Mouse (Mus musculus): ENCODE data around the gene Tox2.

The Tox2 gene

GRCm38 (mm10) chr2:163261362-163262054, 58.6 kb downstream of the Tox2 start:
- no peak for DNase-seq

DNA sequence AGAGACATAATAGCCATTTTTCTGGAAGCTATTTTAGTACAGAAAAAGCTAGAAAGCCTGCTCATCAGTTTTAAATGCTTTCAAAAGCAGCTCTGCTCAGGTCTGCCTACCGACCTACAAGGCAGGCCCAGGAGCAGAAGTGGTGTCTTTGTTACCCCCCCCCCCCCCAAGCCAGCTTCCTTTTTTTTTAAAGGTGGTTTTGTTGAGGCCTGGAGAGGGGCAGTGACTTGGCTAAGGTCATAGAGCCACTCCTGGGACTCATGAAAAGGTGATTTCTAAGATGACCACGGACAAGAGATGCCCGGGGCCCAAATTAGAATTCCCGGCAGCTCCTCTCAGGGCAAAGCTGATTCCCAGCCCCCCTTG, 59.1 kb downstream of the Tox2 start:
- DNase-seq = no peak

GRCm38 (mm10) chr2:163267097-163267496, 64.2 kb downstream of the Tox2 start:
- DNase-seq = no peak

GRCm38 (mm10) chr2:163271581-163272492, 68.9 kb downstream of the Tox2 start:
- DNase-seq = no peak

DNA sequence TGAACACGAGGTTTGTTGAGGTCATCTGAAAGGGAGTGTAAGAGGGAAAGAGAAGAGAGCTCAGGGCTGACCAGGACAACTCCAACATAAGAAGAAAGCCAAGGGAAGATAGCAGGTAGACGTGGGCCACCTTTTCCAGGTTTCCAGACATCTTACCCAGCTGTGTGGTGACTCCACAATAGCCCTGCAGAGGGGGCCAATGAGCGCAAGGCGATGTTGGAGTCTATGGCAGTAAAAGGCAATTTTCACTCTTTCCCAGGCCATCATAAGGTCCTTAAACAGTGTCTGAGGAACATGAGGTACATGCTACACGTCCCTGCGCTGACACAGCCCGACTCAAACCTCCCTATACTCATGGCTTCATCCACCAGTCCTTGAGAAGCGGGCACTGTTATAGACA, 70.9 kb downstream of the Tox2 start:
- DNase-seq = no peak

- no peak for DNase-seq
Observed at GRCm38 (mm10) chr2:163275986-163276385, 73.1 kb downstream of the Tox2 start.

DNA sequence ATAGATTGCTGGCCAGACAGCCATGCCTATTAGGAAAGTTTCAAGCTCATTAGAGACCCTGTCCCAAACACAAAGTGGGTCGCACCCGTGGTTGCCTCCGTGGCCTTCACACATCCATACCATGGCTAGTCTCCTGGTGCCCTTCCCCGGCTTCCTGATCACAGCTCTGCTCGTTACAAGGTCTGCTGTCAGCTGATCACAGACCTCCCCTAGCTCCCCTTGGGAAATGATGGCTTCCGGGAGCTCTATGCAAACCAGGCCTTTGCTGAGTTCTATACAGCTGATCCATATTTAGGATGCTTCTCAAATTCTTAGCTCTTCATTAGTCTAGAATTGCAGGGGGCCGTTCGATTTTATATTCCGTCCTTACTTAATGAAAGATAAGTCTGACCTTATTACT, 75.1 kb downstream of the Tox2 start:
- DNase-seq = no peak

DNA sequence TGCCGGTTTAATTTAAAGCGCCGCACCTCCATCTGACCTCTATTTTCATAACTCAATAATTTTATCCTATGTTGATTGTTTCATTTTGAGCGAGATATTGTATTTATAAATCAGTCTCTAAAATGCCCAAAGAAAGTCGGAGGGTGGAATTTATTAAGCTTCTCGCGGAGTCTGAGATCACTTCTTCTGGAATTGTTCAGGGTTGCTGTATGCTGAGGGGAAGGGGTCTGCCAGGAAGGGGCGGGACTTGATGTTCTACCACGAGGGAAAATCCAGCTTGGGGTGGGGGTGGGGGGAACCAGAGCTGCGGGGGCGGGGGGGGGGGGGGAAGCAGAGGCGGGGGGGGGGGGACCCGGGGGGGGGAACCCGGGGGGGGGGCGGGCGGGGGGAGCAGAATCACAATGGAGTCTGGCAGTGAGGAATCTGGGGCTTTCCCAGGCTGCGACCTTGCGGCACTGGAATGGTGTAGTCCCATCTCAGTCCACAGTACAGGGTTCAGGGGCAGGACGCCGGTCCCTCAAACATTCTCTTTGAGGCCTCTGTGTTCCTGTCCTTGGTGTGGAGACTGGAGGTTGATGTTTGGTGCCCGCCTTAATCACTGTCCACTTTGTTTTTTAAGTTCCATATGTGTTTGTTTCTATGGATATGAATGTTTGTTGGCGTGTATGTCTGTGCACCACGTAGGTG, 77.9 kb downstream of the Tox2 start:
- DNase-seq = no peak

- DNase-seq = no peak
Observed at GRCm38 (mm10) chr2:163284856-163285255, 81.9 kb downstream of the Tox2 start.

DNA sequence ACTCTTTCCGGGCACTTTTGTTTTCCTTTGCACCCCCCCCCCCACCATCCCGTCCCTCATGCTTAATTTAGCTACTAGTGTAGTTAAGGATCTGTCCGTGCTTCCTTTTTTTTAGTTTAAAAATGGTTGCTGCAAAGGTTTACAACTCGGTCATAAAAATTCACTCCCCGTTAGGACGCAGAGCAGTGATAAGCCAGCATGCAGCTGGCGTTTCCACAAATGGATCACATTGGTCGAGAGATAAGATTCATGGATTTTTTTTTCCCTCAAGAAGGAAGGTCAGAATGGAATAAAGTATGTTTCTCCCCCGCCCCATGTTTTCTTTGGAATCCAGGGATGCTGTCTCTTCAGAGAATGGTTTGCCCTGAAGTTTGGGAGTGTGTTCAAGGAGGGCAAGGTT, 82.4 kb downstream of the Tox2 start:
- DNase-seq = no peak

DNA sequence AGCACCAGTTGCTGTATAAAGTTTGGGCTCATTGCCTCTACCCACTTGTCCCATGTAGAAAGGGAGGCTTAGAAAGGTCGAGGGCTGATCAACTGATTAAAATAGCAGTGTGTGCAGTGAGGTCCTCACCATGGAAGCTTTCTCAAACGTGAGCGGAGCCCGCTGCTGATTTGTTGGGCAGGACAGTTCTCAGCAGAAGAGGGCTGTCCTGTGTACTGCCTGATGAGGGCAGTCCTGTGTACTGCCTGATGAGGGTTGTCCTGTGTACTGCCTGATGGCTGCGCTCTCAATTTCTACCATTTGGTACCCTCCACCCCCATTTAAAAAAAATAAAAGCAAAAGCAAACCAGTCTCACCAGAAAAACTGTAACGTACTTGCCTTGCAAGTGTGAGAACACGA, 82.8 kb downstream of the Tox2 start:
- DNase-seq = peak; percentile 94

GRCm38 (mm10) chr2:163288881-163289379, 86.0 kb downstream of the Tox2 start:
- DNase-seq = no peak

GRCm38 (mm10) chr2:163296999-163297630, 94.2 kb downstream of the Tox2 start:
- no peak for DNase-seq

GRCm38 (mm10) chr2:163300069-163301060, 97.4 kb downstream of the Tox2 start:
- no peak for DNase-seq

DNA sequence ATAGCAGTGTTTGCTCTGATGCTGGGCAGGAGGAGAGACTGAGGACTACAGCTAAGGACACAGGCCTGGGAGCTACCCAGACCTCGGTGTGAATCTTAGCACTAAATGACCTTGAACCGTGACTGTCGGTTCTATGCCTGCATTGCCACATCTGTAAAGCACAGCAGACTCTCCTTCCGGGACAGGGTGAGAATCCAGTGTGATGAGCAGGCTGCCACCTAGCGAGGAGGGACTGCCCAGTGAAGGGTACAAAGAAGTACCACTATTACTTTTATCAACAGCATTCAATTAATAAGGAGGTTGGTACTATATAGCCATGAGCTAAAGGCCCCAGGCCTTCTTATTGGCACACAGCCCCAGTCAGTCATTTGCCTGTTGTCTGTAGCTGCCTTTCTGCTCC, 98.7 kb downstream of the Tox2 start:
- no peak for DNase-seq

GRCm38 (mm10) chr2:163303037-163303436, 100.1 kb downstream of the Tox2 start:
- no peak for DNase-seq

DNA sequence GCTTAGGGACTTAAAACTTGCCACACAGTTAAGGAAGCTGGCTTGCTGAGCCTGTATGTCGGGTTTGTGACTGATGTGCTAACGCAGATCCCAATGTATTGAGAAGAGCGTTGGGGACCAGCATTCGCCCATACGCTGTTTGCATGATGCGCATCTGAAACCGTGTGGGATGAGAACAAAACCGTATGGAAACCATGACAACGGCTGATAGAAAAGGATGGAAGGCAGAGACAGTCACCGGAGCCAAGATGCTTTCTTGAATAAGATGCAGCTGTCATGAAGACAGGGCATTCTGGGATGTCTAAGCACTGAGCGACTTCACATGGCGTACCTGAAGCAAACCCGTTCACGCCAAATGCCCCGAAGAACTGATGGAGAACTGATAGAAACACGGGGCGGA, 106.5 kb downstream of the Tox2 start:
- DNase-seq = no peak

DNA sequence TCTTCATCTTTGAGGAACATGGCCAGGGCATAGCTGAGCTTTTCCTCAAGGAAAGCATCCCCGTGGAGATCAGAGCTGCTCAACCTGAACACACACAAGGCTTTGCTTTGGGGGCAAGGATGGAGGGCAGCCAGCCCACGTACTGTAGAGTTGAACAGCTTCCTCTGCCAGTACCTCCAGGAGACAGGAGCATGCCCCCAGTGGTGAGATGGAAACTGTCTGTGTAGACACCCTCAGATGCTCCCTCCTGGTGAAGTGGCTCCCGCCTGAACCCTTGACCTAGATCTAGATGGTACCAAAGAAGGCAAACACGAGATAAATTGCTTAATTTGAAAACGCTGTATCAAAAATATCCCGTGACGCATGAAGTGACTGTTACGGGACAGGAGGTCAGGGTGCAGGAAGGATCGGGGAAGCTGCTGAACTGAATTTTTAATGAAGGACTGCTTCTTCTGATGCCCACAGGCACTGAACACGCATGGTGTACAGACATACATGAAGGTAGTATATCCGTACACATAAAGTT, 107.3 kb downstream of the Tox2 start:
- no peak for DNase-seq

- no peak for DNase-seq
Observed at GRCm38 (mm10) chr2:163317281-163317680, 114.4 kb downstream of the Tox2 start.

DNA sequence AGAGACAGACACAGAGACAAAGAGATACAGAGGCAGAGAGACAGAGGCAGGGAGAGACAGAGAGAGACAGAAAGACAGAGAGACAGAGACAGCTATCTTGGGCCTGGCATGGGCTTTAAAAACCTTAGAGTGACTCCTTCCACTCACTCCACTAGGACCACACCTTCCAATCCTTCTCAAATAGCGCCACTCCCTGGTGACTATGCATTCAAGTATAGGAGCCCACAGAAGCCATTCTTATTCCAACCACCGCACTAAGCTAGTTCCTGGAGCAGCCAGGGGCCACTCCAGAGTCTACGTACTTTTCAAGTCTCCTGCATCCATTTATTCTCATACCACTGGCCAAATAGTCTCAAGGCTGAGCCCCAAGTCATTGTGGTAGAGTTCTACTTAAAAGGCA, 115.9 kb downstream of the Tox2 start:
- no peak for DNase-seq

DNA sequence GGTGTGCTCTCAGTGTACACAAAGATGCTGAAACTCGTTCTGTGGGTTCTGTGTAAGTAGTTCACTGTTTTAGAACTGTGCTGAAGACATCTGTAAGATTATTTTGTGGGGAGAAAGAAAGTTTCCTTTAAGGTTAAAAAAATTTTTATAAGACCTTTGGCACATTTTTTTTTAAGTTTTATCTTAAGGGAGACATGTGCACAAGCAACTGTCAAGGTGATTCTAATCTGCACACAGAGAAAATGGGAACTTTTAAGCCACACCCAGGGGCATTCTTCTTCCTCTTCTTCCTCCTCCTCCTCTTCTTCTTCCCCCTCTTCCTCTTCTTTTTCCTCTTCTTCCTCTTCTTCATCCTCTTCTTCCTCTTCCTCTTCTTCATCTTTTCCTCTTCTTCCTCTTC, 120.2 kb downstream of the Tox2 start:
- DNase-seq = no peak

GRCm38 (mm10) chr2:163330742-163331141, 127.8 kb downstream of the Tox2 start:
- DNase-seq = no peak

All from heart, adult 11 months (tissue).